Mouse (Mus musculus) right cerebral cortex, postnatal 36 days (tissue): Measurements from ENCODE around the gene Zfp609.
A peak's percentile ranks its signal among the peaks of the same experiment; 100 is the strongest.

Experiments
- DNase-seq, 2 experiments: peaks; one replicate each; pipeline ENCODE4 v3.0.0; 2022; ENCODE audit warnings: low spot score in 2 of 2, mixed read lengths in 1 of 2

Zfp609 gene

GRCm38 (mm10) chr9:65827344-65828015 lies at the start of gene Zfp609:
TSS of gene Zfp609 (minus strand) at chr9:65827564.
- DNase-seq = peak; percentile 87 to 89

GRCm38 (mm10) chr9:65859656-65860055 lies 32.3 kb upstream of the Zfp609 start:
- DNase-seq = no peak

GRCm38 (mm10) chr9:65850203-65850602 lies 22.8 kb upstream of the Zfp609 start:
- DNase-seq = no peak

- no peak for DNase-seq
These were observed 20.8 kb upstream of the Zfp609 start for GRCm38 (mm10) chr9:65848154-65848553.

- no peak for DNase-seq
These were observed 17.2 kb upstream of the Zfp609 start for GRCm38 (mm10) chr9:65844421-65845165.

GRCm38 (mm10) chr9:65839841-65840240 lies 12.5 kb upstream of the Zfp609 start:
- no peak for DNase-seq

GRCm38 (mm10) chr9:65836916-65837315 lies 9.6 kb upstream of the Zfp609 start:
- no peak for DNase-seq

- DNase-seq = no peak
These were observed 7.4 kb upstream of the Zfp609 start for GRCm38 (mm10) chr9:65834628-65835354.

- DNase-seq = no peak
These were observed 6.3 kb upstream of the Zfp609 start for GRCm38 (mm10) chr9:65833640-65834039.

GRCm38 (mm10) chr9:65833230-65833629 lies 5.9 kb upstream of the Zfp609 start:
- DNase-seq = no peak

- no peak for DNase-seq
These were observed 4.7 kb upstream of the Zfp609 start for GRCm38 (mm10) chr9:65832041-65832440.

- no peak for DNase-seq
These were observed 3.8 kb upstream of the Zfp609 start for GRCm38 (mm10) chr9:65831164-65831563.

GRCm38 (mm10) chr9:65830255-65830654 lies 2.9 kb upstream of the Zfp609 start:
- DNase-seq = peak; percentile 12 to 72

- DNase-seq = no peak
These were observed 2.0 kb upstream of the Zfp609 start for GRCm38 (mm10) chr9:65829410-65829809.

- no peak for DNase-seq
These were observed 1.1 kb upstream of the Zfp609 start for GRCm38 (mm10) chr9:65828511-65828910.

- DNase-seq = no peak
These were observed 646 bp upstream of the Zfp609 start for GRCm38 (mm10) chr9:65828016-65828403.

GRCm38 (mm10) chr9:65826588-65827343 lies 598 bp downstream of the Zfp609 start:
- DNase-seq = peak in 1 of 2 experiments; percentile 17

- DNase-seq = no peak
These were observed 1.2 kb downstream of the Zfp609 start for GRCm38 (mm10) chr9:65826226-65826587.

- no peak for DNase-seq
These were observed 3.5 kb downstream of the Zfp609 start for GRCm38 (mm10) chr9:65823716-65824462.

- no peak for DNase-seq
These were observed 5.4 kb downstream of the Zfp609 start for GRCm38 (mm10) chr9:65822011-65822410.

- DNase-seq = no peak
These were observed 7.1 kb downstream of the Zfp609 start for GRCm38 (mm10) chr9:65820301-65820700.
